Mouse (Mus musculus) bone marrow, adult 2 months (tissue): ENCODE results near the gene Flii. TPM values are rescaled to one million over a fixed set of nuclear protein-coding genes. Genes with fewer than 3 reads are reported as not detected.

Experiments
- H3K27ac ChIP-seq: fragments of 200-500 bp; 2 replicates; pipeline ENCODE4 v1.5.1; 2012; ENCODE audit warnings: low read depth, mild to moderate bottlenecking, control low read depth, inconsistent platforms, low read length; ENCODE audit not compliant: control insufficient read depth, poor library complexity, insufficient read depth
- H3K4me1 ChIP-seq: fragments of 200-500 bp; 2 replicates; pipeline ENCODE4 v1.6.1; 2011; ENCODE audit warnings: low read length; ENCODE audit not compliant: control insufficient read depth, insufficient read depth
- H3K4me3 ChIP-seq: fragments of 200-500 bp; replicated peaks from 2 replicates; pipeline ENCODE3; 2011; ENCODE audit warnings: mild to moderate bottlenecking, low read depth, low read length, control low read depth; ENCODE audit not compliant: control insufficient read depth
- CTCF ChIP-seq: fragments of 200-500 bp; IDR thresholded peaks from 2 replicates; pipeline ENCODE4 v1.5.1; 2011; ENCODE audit warnings: low read length, control low read depth; ENCODE audit not compliant: control insufficient read depth, insufficient read depth
- POLR2A ChIP-seq: fragments of 200-500 bp; IDR thresholded peaks from 2 replicates; pipeline ENCODE4 v1.6.1; 2011; ENCODE audit warnings: low read depth, mild to moderate bottlenecking, control low read depth, low read length, borderline replicate concordance; ENCODE audit not compliant: control insufficient read depth
- WGBS: fragments of 180-500 bp; shearing (Covaris S2); methylation state at CpG from one replicate; pipeline ENCODE4 v1.1.7; 2018; 5-methylcytosine and 5-hydroxymethylcytosine counted together
- polyA plus RNA-seq: library from polyadenylated mRNA; stranded (reverse); fragments of >200 nt; gene quantifications from 2 replicates; pipeline ENCODE4 v1.2.4, GENCODE M21; 2011; ENCODE audit warnings: low replicate concordance; ENCODE audit not compliant: missing spikeins, insufficient read depth, insufficient read length

The Flii gene
- polyA plus RNA-seq, 1 experiment = 39.0 TPM

GRCm38 (mm10) chr11:60730169-60730568, 3.1 kb upstream of the Flii start:
- 64% methylated on average over 9 of the region's 9 CpGs for WGBS

DNA sequence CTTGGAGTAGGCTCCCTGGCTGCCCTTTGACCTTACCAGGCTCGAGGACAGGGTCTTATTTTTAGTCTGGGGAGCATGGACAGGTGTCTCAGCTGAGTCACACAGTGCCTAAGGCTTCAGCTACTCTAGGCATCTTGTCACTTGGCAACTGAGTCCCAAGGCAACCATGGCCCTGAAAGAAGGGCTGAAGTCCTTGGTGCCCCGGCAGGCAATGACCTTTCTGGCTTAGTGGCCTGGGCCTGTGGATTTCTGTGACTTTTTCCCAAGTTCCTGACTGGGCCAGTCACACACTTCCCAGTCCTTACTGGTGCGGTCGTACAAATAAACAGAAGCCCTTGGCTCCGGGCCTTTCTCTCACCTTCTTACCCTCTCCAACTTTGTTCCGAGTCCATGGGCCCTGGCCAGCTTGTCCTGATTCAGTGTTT, 2.2 kb upstream of the Flii start:
- Histone ChIP-seq H3K27ac (0 out of 2 replicates have a peak overlapping the region, but pooled peaks have one; percentile 9), H3K4me3 (no peak overlapping the region), H3K4me1 (peaks cover 7% of the 10 kb centered on the region; the same call in 1 of the 2 replicates)
- TF ChIP-seq CTCF = no peak
- no peak for TF ChIP-seq POLR2A
- 79% methylated on average over 6 of the region's 6 CpGs for WGBS

More at GRCm38 (mm10) chr11:60730169-60730568, 3.1 kb upstream of the Flii start:
- Histone ChIP-seq H3K27ac (peak overlapping the region; percentile 39), H3K4me1 (peaks cover 7% of the 10 kb centered on the region; the same call in 1 of the 2 replicates), H3K4me3 (no peak overlapping the region)
- no peak for TF ChIP-seq CTCF
- TF ChIP-seq POLR2A = no peak

GRCm38 (mm10) chr11:60728260-60728761, 1.2 kb upstream of the Flii start, which contains the start of gene Mief2:
Mief2 (plus strand) TSS chr11:60728398.
- Histone ChIP-seq H3K4me3 (peak within 1 kb of the TSS; percentile 95), H3K4me1 (peaks cover 7% of the 10 kb centered on the region; the same call in 1 of the 2 replicates), H3K27ac (peak within 1 kb of the TSS; percentile 96)
- WGBS = under 1% methylated on average over 44 of the region's 44 CpGs
- peak; percentile 51; the same call in 1 of the 2 replicates for TF ChIP-seq POLR2A
- TF ChIP-seq CTCF = no peak

DNA sequence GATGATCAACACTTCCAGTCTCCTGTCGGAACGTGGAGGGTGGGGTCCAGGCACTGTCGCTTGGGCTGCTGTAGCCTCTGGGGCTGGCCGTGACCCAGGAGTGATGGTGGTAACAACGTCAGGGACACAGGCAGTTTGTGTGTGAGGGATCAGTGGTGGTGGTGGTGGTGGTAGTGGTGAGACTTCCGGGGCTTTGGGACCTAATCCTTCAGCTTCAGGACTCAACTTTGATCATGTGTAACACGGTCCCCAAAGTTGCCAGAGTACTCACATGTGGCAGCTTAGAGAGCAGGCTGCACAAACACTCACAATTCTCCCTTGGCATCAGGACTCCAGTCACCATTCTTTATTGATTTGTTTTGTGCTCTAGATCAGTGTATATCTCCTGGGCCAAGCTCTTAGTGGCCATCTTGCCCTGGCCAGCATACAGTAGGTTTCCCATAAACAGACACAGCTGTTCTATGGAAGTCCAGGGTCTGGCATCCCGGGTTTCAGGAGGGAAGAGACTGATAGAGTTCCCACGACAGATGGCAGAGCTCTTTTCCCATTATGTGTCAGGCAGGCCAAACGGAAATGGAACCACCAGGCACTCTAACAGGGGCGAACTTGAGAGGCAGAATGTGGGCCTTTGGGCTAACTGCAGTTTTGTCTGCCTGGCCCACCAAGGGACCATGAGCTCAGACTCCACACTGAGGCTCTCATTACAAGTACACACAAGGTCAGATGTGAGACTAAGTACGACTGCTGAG, 503 bp upstream of the Flii start:
- no peak for TF ChIP-seq POLR2A
- TF ChIP-seq CTCF = no peak
- H3K4me1 ChIP-seq = peaks cover 7% of the 10 kb centered on the region; the same call in 1 of the 2 replicates
- WGBS = 4% methylated on average over 12 of the region's 12 CpGs
- H3K4me3 ChIP-seq = peak overlapping the region; percentile 95
- peak overlapping the region; percentile 96 for H3K27ac ChIP-seq

- no peaks in the 10 kb centered on the region; the same call in 1 of the 2 replicates for H3K4me1 ChIP-seq
- no peak overlapping the region for H3K4me3 ChIP-seq
- no peak for TF ChIP-seq POLR2A
- no peak for TF ChIP-seq CTCF
- H3K27ac ChIP-seq = no peak overlapping the region
- WGBS = 59% methylated on average over 5 of the region's 5 CpGs
These were observed 7.8 kb downstream of the Flii start for GRCm38 (mm10) chr11:60719263-60719662.

- Histone ChIP-seq H3K27ac (no peak overlapping the region), H3K4me1 (no peaks in the 10 kb centered on the region; the same call in 1 of the 2 replicates), H3K4me3 (no peak overlapping the region)
- WGBS = 88% methylated on average over 5 of the region's 5 CpGs
- TF ChIP-seq CTCF = no peak
- TF ChIP-seq POLR2A = no peak
These were observed 11.2 kb downstream of the Flii start for GRCm38 (mm10) chr11:60715833-60716232.

- Histone ChIP-seq H3K27ac (no peak overlapping the region), H3K4me3 (no peak overlapping the region), H3K4me1 (no peaks in the 10 kb centered on the region)
- TF ChIP-seq POLR2A = no peak
- no peak for TF ChIP-seq CTCF
- 91% methylated on average over 13 of the region's 13 CpGs for WGBS
These were observed 14.3 kb downstream of the Flii start for GRCm38 (mm10) chr11:60712639-60713255.

- H3K4me3 ChIP-seq = no peak overlapping the region
- H3K27ac ChIP-seq = no peak overlapping the region
- WGBS = 88% methylated on average over 18 of the region's 18 CpGs
- no peak for TF ChIP-seq CTCF
- no peak for TF ChIP-seq POLR2A
- H3K4me1 ChIP-seq = no peaks in the 10 kb centered on the region
These were observed 15.0 kb downstream of the Flii start for GRCm38 (mm10) chr11:60712040-60712439.
